In genomic region chr9:72807420-72808005, GRCm38 (mm10) we compare ENCODE assay signal across 8 mouse cellular contexts. TPM values are rescaled to one million over a fixed set of nuclear protein-coding genes. Genes with fewer than 3 reads are reported as not detected.
A peak's percentile ranks its signal among the peaks of the same experiment; 100 is the strongest.
DNase-seq lines count a peak whose midpoint lies in the region; ATAC-seq and TF ChIP-seq lines count a peak whose summit lies in the region.

No protein-coding gene starts in this region.

- H3K4me1 ChIP-seq in intestine, postnatal 0 days (replicated peaks; ENCODE audit: control insufficient read depth, insufficient read depth, low read length): no peaks in the 10 kb centered on the region
- peaks cover 26% of the 10 kb centered on the region for H3K4me1 ChIP-seq in limb, embryonic 13.5 days
- peaks cover 31% of the 10 kb centered on the region for H3K4me1 ChIP-seq in neural tube, embryonic 11.5 days (ENCODE audit: control insufficient read depth, insufficient read depth, low read length)

- 0 out of 2 replicates have a peak, but pooled peaks have one; percentile 31 for TF ChIP-seq CTCF in intestine, postnatal 0 days (IDR thresholded peaks at IDR 0.05; ENCODE audit: low read depth)

- peaks cover 9% of the 10 kb centered on the region for H3K27me3 ChIP-seq in intestine, postnatal 0 days (replicated peaks; ENCODE audit: control insufficient read depth, insufficient read depth, low read length)
- H3K27me3 ChIP-seq in limb, embryonic 13.5 days: peaks cover 52% of the 10 kb centered on the region
- no peaks in the 10 kb centered on the region for H3K27me3 ChIP-seq in neural tube, embryonic 11.5 days (ENCODE audit: control insufficient read depth, insufficient read depth, low read length)

- peak; percentile 39 for DNase-seq in ovary, postnatal 14 days (ENCODE audit: low spot score)
- no peak for DNase-seq in ovary, postnatal 10 days (ENCODE audit: low spot score)
- DNase-seq in cerebellum, postnatal 25 days: peak; percentile 63 to 72
- peak; percentile 59 for DNase-seq in gastrocnemius, postnatal 14 days
- DNase-seq in neural tube, embryonic 11.5 days (ENCODE audit: low spot score): no peak
- peak; percentile 55 for DNase-seq in thymus, postnatal 0 days (ENCODE audit: low spot score)

- H3K4me3 ChIP-seq in intestine, postnatal 0 days (ENCODE audit: low read depth, low read length): peak overlapping the region; percentile 50
- H3K4me3 ChIP-seq in limb, embryonic 13.5 days: peak overlapping the region; percentile 78
- peak overlapping the region; percentile 90 for H3K4me3 ChIP-seq in neural tube, embryonic 11.5 days (ENCODE audit: low read depth, low read length)

- peak overlapping the region; percentile 89 for H3K4me2 ChIP-seq in intestine, postnatal 0 days (replicated peaks; ENCODE audit: low read depth)
- peak overlapping the region; percentile 99 for H3K4me2 ChIP-seq in limb, embryonic 13.5 days (replicated peaks)
- H3K4me2 ChIP-seq in neural tube, embryonic 11.5 days (ENCODE audit: low read depth): peak overlapping the region; percentile 90

- 1% methylated on average over 47 of the region's 52 CpGs for WGBS in intestine, postnatal 0 days
- under 1% methylated on average over 41 of the region's 52 CpGs for WGBS in limb, embryonic 13.5 days
- 0% methylated on average over 29 of the region's 52 CpGs for WGBS in neural tube, embryonic 11.5 days

- H3K36me3 ChIP-seq in intestine, postnatal 0 days (ENCODE audit: control insufficient read depth, insufficient read depth): no peaks in the 10 kb centered on the region
- H3K36me3 ChIP-seq in limb, embryonic 13.5 days: no peaks in the 10 kb centered on the region
- no peaks in the 10 kb centered on the region for H3K36me3 ChIP-seq in neural tube, embryonic 11.5 days (ENCODE audit: control insufficient read depth, insufficient read depth, low read length)

- no peaks in the 10 kb centered on the region for H3K9me3 ChIP-seq in intestine, postnatal 0 days (ENCODE audit: control insufficient read depth)
- H3K9me3 ChIP-seq in limb, embryonic 13.5 days: no peaks in the 10 kb centered on the region
- no peaks in the 10 kb centered on the region for H3K9me3 ChIP-seq in neural tube, embryonic 11.5 days (ENCODE audit: control insufficient read depth, low read length)

- H3K27ac ChIP-seq in intestine, postnatal 0 days (ENCODE audit: low read depth, low read length): no peak overlapping the region
- no peak overlapping the region for H3K27ac ChIP-seq in limb, embryonic 13.5 days
- peak overlapping the region; percentile 95 for H3K27ac ChIP-seq in neural tube, embryonic 11.5 days (ENCODE audit: low read depth, low read length)

- H3K9ac ChIP-seq in intestine, postnatal 0 days (ENCODE audit: low read depth, low read length): peak overlapping the region; percentile 43; the same call in 1 of the 2 replicates
- peak overlapping the region; percentile 76 for H3K9ac ChIP-seq in limb, embryonic 13.5 days
- peak overlapping the region; percentile 95 for H3K9ac ChIP-seq in neural tube, embryonic 11.5 days (ENCODE audit: low read length)

- no peak for ATAC-seq in intestine, postnatal 0 days
- ATAC-seq in limb, embryonic 13.5 days (ENCODE audit: low FRiP score, low read depth): peak; percentile 33; the same call in 1 of the 2 replicates
- ATAC-seq in neural tube, embryonic 11.5 days (ENCODE audit: insufficient read depth, low FRiP score, low TSS enrichment): peak; percentile 74

- intact Hi-C loops in gastrocnemius, postnatal 14 days (cut with DNase I; ENCODE audit: low total_unique reads): no loop called here

RNA-seq across cellular contexts. Expression of gene Prtg, which starts 0.8 kb away (rescaled TPM):
- under 1 TPM; 0.45 to 0.80 TPM for total RNA-seq in gastrocnemius, postnatal 14 days (2021)
- polyA plus RNA-seq in intestine, postnatal 0 days (2015; fragmentation: Nextera tagmentation; extraction: Ambion mirVana): 0.17 and 0.21 TPM in 2 replicates
- 0.36 and 1.0 TPM in 2 replicates for polyA plus RNA-seq in limb, embryonic 13.5 days (2015; fragmentation: Nextera tagmentation; extraction: Ambion mirVana)
- 3.6 and 4.4 TPM in 2 replicates for polyA plus RNA-seq in neural tube, embryonic 11.5 days (2014; fragmentation: Nextera tagmentation; extraction: Ambion mirVana)
- polyA plus RNA-seq in thymus, postnatal 0 days (2015; fragmentation: Nextera tagmentation; extraction: Ambion mirVana): 0.13 and 0.17 TPM in 2 replicates

Comparison
In these comparisons a context has a peak if more than half of its experiments do, and no peak if none do; other contexts are left out.
1. DNase-seq: peak in ovary, postnatal 14 days (single experiment), cerebellum, postnatal 25 days (2 of 2), gastrocnemius, postnatal 14 days (single experiment) and thymus, postnatal 0 days (single experiment); none in ovary, postnatal 10 days (single experiment) and neural tube, embryonic 11.5 days (single experiment).
2. H3K9ac ChIP-seq: peak in every context shown above with its lines; median percentile 95 in neural tube, embryonic 11.5 days; 76 in limb, embryonic 13.5 days; 43 in intestine, postnatal 0 days.
3. Peak in every context shown above with its lines, with median percentiles within 50 percentile points of each other: H3K4me2 ChIP-seq and H3K4me3 ChIP-seq.